Mouse (Mus musculus): ENCODE data around the gene Gm7929.
"Not testable (repeated sequence)": the region's sequence is repeated elsewhere in the genome, so short reads cannot be mapped to it uniquely, and the experiment has no call there.

DNA sequence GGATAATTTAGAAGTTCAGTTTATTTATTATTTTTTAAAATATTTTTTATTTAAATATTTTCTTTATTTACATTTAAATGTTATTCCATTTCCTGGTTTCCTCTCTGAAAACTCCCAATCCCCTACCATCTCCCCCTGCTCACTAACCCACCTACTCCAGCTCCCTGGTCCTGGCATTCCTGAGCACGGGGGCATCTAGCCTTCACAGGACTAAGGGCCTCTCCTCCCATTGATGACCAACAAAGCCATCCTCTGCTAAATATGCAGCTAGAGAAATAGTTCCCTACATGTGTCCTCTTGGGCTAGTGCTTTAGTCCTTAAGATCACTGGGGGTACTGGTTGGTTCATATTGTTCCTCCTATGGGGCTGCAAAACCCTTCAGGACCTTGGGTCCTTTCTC lies 33.2 kb downstream of the Gm7929 start:
- not testable (repeated sequence) for TF ChIP-seq MAFK (IDR thresholded peaks at IDR 0.05; ENCODE audit: insufficient read depth, low read depth, low read length); ZC3H11A (IDR thresholded peaks at IDR 0.05; ENCODE audit: borderline replicate concordance, low read depth, low read length); ZNF384 (IDR thresholded peaks at IDR 0.05; ENCODE audit: low read depth, low read length)

All from ES-E14 (cell line).